Mouse (Mus musculus) cerebellum, adult 2 months (tissue): Measurements from ENCODE around the gene Ppm1h. TPM values are rescaled to one million over a fixed set of nuclear protein-coding genes. Genes with fewer than 3 reads are reported as not detected.

Source experiments
- DNase-seq, 2 experiments: peaks; one replicate each; pipeline ENCODE4 v3.0.0; 2021
- H3K27ac ChIP-seq: fragments of 200-500 bp; 2 replicates; pipeline ENCODE4 v1.5.1; 2012; ENCODE audit warnings: low read length, control low read depth, inconsistent platforms; ENCODE audit not compliant: insufficient read depth
- H3K27me3 ChIP-seq: fragments of 200-500 bp; 2 replicates; pipeline ENCODE4 v1.6.1; 2012; ENCODE audit warnings: inconsistent platforms, mild to moderate bottlenecking, low read length, moderate library complexity; ENCODE audit not compliant: control insufficient read depth, insufficient read depth
- H3K4me1 ChIP-seq: fragments of 200-500 bp; 2 replicates; pipeline ENCODE4 v1.6.1; 2011; ENCODE audit warnings: low read length; ENCODE audit not compliant: control insufficient read depth, insufficient read depth
- H3K4me3 ChIP-seq: fragments of 200-500 bp; replicated peaks from 2 replicates; pipeline ENCODE3; 2011; ENCODE audit warnings: mild to moderate bottlenecking, low read depth, low read length, control low read depth; ENCODE audit not compliant: insufficient read depth
- CTCF ChIP-seq: fragments of 200-500 bp; IDR thresholded peaks from 2 replicates; pipeline ENCODE4 v1.5.1; 2011; ENCODE audit warnings: low read depth, mild to moderate bottlenecking, control low read depth, low read length, moderate library complexity, borderline replicate concordance; ENCODE audit not compliant: insufficient read depth
- POLR2A ChIP-seq: fragments of 200-500 bp; IDR thresholded peaks from 2 replicates; pipeline ENCODE4 v1.6.1; 2011; ENCODE audit warnings: low read length, control low read depth, borderline replicate concordance; ENCODE audit not compliant: insufficient read depth
- WGBS: fragments of 180-500 bp; shearing (Covaris S2); methylation state at CpG from one replicate; pipeline ENCODE4 v1.1.7; 2018; 5-methylcytosine and 5-hydroxymethylcytosine counted together
- polyA plus RNA-seq: library from polyadenylated mRNA; depleted of rRNA; stranded (reverse); fragments of >200 nt; gene quantifications from 2 replicates; pipeline ENCODE4 v1.2.3, GENCODE M21; 2012

Gene Ppm1h
- polyA plus RNA-seq, 1 experiment, result 30.4 TPM

DNA sequence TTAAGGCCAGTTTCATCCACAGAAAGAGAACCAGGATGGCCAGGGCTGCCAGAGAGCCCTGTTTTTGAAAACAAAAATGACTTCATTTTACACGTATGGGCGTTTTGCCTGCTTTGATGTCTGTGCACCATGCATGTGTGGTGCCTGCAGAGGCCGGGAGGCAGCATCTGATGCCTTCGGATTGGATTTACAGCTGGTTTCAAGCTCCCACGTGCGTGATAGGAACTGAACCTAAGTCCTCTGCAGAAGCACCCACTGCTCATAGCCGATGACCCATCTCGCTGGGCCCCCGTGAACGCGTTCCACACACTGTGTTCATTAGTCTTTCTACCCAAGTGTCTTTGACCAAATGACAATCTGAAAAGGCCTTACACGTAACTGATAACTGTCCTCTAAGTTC, 301.6 kb downstream of the Ppm1h start:
- H3K27ac ChIP-seq, result no peak overlapping the region
- H3K27me3 ChIP-seq, result no peaks in the 10 kb centered on the region
- no peak for DNase-seq
- WGBS, result 96% methylated on average over 12 of the region's 12 CpGs
- peaks cover 4% of the 10 kb centered on the region for H3K4me1 ChIP-seq
- no peak overlapping the region for H3K4me3 ChIP-seq
- TF ChIP-seq POLR2A, result no peak
- TF ChIP-seq CTCF, result no peak

DNA sequence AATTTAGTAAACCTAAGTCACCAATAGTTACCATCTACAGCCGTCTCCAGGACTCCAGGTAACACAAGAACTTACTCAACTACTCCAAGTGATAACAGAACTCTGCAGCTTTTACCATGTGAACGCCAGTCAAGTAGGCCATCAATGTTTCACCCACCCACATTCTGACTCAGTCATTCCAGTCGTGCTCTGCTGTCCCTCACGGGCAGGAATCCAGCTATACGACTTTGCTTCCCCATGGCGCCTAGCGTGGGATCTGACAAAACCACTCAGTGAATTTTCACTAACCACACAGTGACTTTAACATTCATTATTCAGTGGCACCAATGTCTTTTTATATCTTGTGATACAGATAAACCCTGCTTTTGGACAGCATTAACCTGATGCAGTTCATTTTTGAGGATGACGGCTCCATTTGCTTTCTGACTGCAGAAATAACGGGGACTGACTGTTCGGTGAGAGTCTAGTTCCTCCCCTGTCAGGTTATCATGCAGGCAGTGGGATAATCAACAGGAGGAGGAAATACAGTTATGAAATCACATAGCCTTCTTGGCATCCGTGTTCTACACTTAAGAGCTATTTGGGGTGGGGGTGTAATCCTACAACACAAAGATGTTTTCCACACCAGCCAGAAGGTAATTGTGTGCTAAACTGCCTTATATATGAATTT, 304.5 kb downstream of the Ppm1h start:
- Histone ChIP-seq H3K27me3 (no peaks in the 10 kb centered on the region), H3K27ac (no peak overlapping the region), H3K4me1 (peaks cover 4% of the 10 kb centered on the region; the same call in 1 of the 2 replicates), H3K4me3 (peak overlapping the region; percentile 64)
- peak in 1 of 2 experiments; percentile 51 for DNase-seq
- TF ChIP-seq CTCF, result no peak
- WGBS, result 9% methylated on average over 11 of the region's 11 CpGs

DNA sequence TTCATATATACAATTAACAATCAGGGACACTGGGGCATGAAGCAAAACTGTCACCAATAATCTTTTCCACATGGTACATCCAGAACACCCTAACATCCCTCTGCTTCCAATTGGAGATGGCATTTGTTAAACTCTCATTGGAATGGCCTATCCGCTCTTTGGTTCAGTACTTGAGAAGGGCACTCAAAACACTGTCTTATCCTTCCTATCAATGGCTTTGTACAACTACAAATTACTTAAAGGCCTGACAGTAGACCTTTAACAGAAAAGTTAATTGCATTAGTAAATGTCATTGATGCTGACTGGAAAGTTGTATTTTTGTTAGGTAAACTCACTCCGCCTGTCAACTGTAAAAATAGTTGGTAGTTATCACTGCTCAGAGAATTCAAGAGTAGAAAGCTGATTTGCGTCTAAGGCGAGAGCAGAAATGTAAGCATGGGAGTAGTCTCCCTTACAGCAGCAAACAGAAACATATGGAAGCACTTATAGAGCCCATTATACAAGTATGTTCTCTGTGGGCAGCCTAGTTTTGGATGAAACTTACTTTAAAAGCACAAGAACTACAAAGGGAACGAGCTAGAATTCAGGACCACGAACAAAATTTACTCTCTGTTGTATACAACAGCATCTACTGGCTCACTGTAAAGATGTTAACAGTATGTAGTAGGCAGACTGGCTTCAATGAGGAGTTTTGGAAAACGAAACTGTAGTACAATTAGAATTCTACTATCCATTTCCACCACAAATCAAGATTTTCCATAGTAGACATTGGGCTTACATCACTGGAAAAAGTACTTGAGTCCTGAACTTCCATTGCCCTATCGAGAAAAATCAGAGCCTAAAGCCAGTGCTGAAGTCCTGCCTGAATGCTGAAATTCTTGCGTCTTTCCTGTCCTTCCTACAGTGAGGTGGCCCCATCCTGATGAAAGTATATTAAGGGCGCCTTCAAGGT, 305.3 kb downstream of the Ppm1h start:
- Histone ChIP-seq H3K27me3 (no peaks in the 10 kb centered on the region), H3K27ac (no peak overlapping the region), H3K4me1 (peaks cover 4% of the 10 kb centered on the region; the same call in 1 of the 2 replicates), H3K4me3 (peak overlapping the region; percentile 79)
- no peak for TF ChIP-seq CTCF
- TF ChIP-seq POLR2A, result no peak
- DNase-seq, result no peak
- 14% methylated on average over 10 of the region's 10 CpGs for WGBS

DNA sequence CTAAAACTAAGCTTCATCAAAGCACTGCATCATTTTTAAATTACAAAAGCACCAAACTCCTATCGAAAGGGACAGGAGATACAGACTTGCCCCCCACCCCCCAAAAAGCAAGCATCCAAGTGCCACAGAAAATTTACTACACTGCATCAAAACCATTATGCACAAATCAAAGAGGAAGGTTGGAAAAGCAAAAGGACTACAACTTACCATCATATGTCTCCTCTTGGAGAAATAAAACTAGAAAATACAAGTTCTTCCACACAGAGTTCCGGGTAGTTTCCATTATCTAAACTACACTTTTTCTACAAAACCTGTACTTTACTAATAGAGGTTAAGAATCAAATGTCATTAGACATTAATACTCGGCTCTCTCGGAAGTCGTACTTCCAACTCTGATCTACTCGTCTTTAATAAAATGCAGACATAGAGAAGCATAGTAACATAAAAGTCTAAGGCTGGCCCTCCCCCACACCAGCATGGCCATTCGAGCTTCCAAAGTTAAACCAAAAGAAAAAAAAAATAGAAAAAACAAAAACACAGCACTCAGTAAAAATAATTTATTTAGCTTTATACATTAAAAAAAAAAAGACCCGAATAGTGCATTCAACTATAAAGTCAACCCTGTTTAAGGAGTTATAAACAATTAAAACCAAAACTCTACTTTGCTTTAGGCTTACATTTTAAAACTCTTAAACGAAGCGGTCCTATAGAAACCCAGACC, 306.1 kb downstream of the Ppm1h start:
- TF ChIP-seq CTCF, result no peak
- no peak for TF ChIP-seq POLR2A
- no peaks in the 10 kb centered on the region for H3K27me3 ChIP-seq
- WGBS, result under 1% methylated on average over 10 of the region's 10 CpGs
- H3K27ac ChIP-seq, result peak overlapping the region; percentile 86
- no peak for DNase-seq
- H3K4me3 ChIP-seq, result peak overlapping the region; percentile 79
- peaks cover 6% of the 10 kb centered on the region; the same call in 1 of the 2 replicates for H3K4me1 ChIP-seq

DNA sequence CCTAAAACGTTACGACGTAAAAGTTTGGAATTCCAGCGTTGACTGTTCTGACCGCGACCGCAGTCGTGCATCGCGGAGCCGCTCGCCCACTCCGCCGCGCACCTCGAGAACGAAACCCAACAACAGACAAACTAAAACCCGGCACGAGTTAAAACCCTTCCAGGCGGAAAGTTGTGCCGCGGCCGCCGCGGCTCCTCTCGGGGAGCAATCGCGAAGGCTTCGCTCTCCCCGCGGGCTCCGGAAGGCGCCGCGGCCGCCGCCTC, 306.6 kb downstream of the Ppm1h start:
- no peak for DNase-seq
- peak overlapping the region; percentile 86 for H3K27ac ChIP-seq
- WGBS, result under 1% methylated on average over 37 of the region's 37 CpGs

DNA sequence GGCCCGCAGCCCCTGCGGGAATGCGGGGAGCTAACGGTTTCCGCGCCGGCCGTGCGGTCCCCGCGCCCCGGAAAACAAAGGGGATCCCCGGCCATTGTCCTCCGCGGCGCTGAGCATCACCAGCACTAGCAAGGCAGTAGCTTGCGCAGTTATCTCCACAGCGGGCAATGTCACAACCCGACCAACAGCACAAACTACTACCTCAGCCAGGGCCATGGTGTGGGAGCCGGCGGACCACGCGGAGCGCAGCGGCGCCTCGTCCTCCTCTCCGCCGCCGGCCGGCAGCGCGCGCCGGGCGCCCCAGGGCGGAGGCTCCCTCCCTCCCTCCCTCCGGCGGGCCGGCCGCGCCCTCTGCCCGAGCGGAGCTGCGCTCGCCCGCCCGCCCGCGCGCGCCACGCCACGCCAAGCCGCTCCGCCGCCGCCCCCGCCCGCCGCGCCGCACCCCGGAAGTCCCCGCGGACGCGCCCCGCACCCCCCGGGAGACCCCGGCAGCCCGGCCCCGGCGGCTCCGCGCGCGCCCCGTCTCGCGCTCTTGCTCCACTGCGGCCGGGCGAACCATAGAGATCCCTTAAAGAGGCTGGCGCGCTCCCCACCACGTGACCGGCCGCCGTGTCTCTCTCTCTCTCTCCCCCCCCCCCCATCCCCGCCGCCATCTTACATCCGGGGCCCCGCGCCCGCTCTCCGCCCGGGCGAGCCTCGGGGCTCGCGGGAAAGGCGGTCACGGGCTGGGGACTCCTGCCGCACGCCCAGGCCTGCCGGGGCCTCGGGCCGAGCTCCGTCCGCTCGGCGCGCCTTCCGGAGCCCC, 307.2 kb downstream of the Ppm1h start:
- DNase-seq, result peak; percentile 85 to 87
- WGBS, result 3% methylated on average over 84 of the region's 115 CpGs
- Histone ChIP-seq H3K4me3 (peak overlapping the region; percentile 79), H3K27me3 (no peaks in the 10 kb centered on the region), H3K4me1 (peaks cover 13% of the 10 kb centered on the region; the same call in 1 of the 2 replicates), H3K27ac (peak overlapping the region; percentile 98)
- TF ChIP-seq CTCF (no peak), POLR2A (peak; percentile 62)

More for the DNA sequence above, 306.6 kb downstream of the Ppm1h start:
- H3K27me3 ChIP-seq, result no peaks in the 10 kb centered on the region
- no peak for TF ChIP-seq POLR2A
- TF ChIP-seq CTCF, result no peak
- H3K4me3 ChIP-seq, result peak overlapping the region; percentile 79
- peaks cover 8% of the 10 kb centered on the region; the same call in 1 of the 2 replicates for H3K4me1 ChIP-seq
